Mouse (Mus musculus) embryonic facial prominence, embryonic 12.5 days (tissue): ENCODE data around the gene Zbed5. TPM values are rescaled to one million over a fixed set of nuclear protein-coding genes. Genes with fewer than 3 reads are reported as not detected.

Experiments used
- ATAC-seq: fragments of 200-750 bp; cut with Nextera tagmentation; 2 replicates; pipeline ENCODE4 v1.8.0; 2017; ENCODE audit not compliant: insufficient number of reproducible peaks, insufficient read depth, low FRiP score, low TSS enrichment
- H3K27ac ChIP-seq: fragments of 300-500 bp; sonication (generic); 2 replicates; pipeline ENCODE4 v1.5.1; 2016; ENCODE audit warnings: mild to moderate bottlenecking
- H3K27me3 ChIP-seq: fragments of 300-500 bp; sonication (generic); 2 replicates; pipeline ENCODE4 v1.6.1; 2016; ENCODE audit warnings: mild to moderate bottlenecking, moderate library complexity
- H3K36me3 ChIP-seq: fragments of 300-500 bp; sonication (generic); 2 replicates; pipeline ENCODE4 v1.6.1; 2016; ENCODE audit warnings: mild to moderate bottlenecking
- H3K4me1 ChIP-seq: fragments of 300-500 bp; sonication (generic); 2 replicates; pipeline ENCODE4 v1.6.1; 2016
- H3K4me2 ChIP-seq: fragments of 300-500 bp; sonication (generic); replicated peaks from 2 replicates; pipeline ENCODE4 v1.6.1; 2016; ENCODE audit warnings: mild to moderate bottlenecking, moderate library complexity
- H3K4me3 ChIP-seq: fragments of 300-500 bp; sonication (generic); 2 replicates; pipeline ENCODE4 v1.5.1; 2016; ENCODE audit warnings: mild to moderate bottlenecking
- H3K9ac ChIP-seq: fragments of 300-500 bp; sonication (generic); 2 replicates; pipeline ENCODE4 v1.6.1; 2016; ENCODE audit warnings: mild to moderate bottlenecking, moderate library complexity
- H3K9me3 ChIP-seq: fragments of 300-500 bp; sonication (generic); 2 replicates; pipeline ENCODE4 v1.6.1; 2016; ENCODE audit warnings: mild to moderate bottlenecking, moderate library complexity
- WGBS: fragments of 180-500 bp; shearing (Covaris S2); methylation state at CpG from one replicate; pipeline ENCODE4 v1.1.7; 2016; 5-methylcytosine and 5-hydroxymethylcytosine counted together
- polyA plus RNA-seq: library from polyadenylated mRNA; unstranded; fragments of >200 nt; fragmentation: Nextera tagmentation; extraction: Ambion mirVana; gene quantifications from 2 replicates; pipeline ENCODE4 v1.2.1, GENCODE M21; 2016

Zbed5 gene
- polyA plus RNA-seq: 11.5 and 12.3 TPM in 2 replicates

- 2% methylated on average over 44 of the region's 44 CpGs for WGBS
- peak within 1 kb of the TSS; percentile 77 for H3K4me2 ChIP-seq
- H3K36me3 ChIP-seq: no peaks in the 10 kb centered on the region
- no peaks in the 10 kb centered on the region for H3K9me3 ChIP-seq
- H3K4me3 ChIP-seq: peak within 1 kb of the TSS; percentile 74
- ATAC-seq: peak; percentile 96
- H3K27ac ChIP-seq: no peak within 1 kb of the TSS
- peak within 1 kb of the TSS; percentile 66 for H3K9ac ChIP-seq
- H3K4me1 ChIP-seq: peaks cover 10% of the 10 kb centered on the region; the same call in 1 of the 2 replicates
- no peaks in the 10 kb centered on the region for H3K27me3 ChIP-seq
Observed at GRCm38 (mm10) chr5:129895198-129896088, at the start of gene Zbed5. Gene Zbed5, plus strand, starts transcription at chr5:129895723.

GRCm38 (mm10) chr5:129846752-129847557 lies 48.6 kb upstream of the Zbed5 start, which contains the start of gene Sumf2:
Gene Sumf2, plus strand, starts transcription at chr5:129846986.
- ATAC-seq: peak; percentile 95
- H3K9me3 ChIP-seq: no peaks in the 10 kb centered on the region
- 0 out of 2 replicates have a peak within 1 kb of the TSS, but pooled peaks have one; percentile 43 for H3K27ac ChIP-seq
- no peaks in the 10 kb centered on the region for H3K4me1 ChIP-seq
- H3K36me3 ChIP-seq: peaks cover 31% of the 10 kb centered on the region
- H3K27me3 ChIP-seq: no peaks in the 10 kb centered on the region
- peak within 1 kb of the TSS; percentile 61 for H3K4me3 ChIP-seq
- peak within 1 kb of the TSS; percentile 70 for H3K9ac ChIP-seq
- H3K4me2 ChIP-seq: peak within 1 kb of the TSS; percentile 59
- 13% methylated on average over 22 of the region's 22 CpGs for WGBS

- Histone ChIP-seq H3K27me3 (no peaks in the 10 kb centered on the region), H3K4me1 (no peaks in the 10 kb centered on the region), H3K27ac (no peak overlapping the region), H3K9me3 (no peaks in the 10 kb centered on the region), H3K9ac (peak overlapping the region; percentile 70), H3K4me3 (peak overlapping the region; percentile 61), H3K4me2 (peak overlapping the region; percentile 59), H3K36me3 (peaks cover 31% of the 10 kb centered on the region)
- ATAC-seq: no peak
- WGBS: 71% methylated on average over 8 of the region's 8 CpGs
Observed at GRCm38 (mm10) chr5:129847558-129847820, 48.0 kb upstream of the Zbed5 start.

GRCm38 (mm10) chr5:129855163-129855562 lies 40.4 kb upstream of the Zbed5 start:
- H3K4me3 ChIP-seq: no peak overlapping the region
- no peaks in the 10 kb centered on the region for H3K4me1 ChIP-seq
- peaks cover 66% of the 10 kb centered on the region for H3K36me3 ChIP-seq
- no peak overlapping the region for H3K4me2 ChIP-seq
- no peaks in the 10 kb centered on the region for H3K27me3 ChIP-seq
- 45% methylated on average over 5 of the region's 5 CpGs for WGBS
- H3K9ac ChIP-seq: no peak overlapping the region
- H3K27ac ChIP-seq: no peak overlapping the region
- H3K9me3 ChIP-seq: no peaks in the 10 kb centered on the region
- no peak for ATAC-seq

GRCm38 (mm10) chr5:129856414-129856813 lies 39.1 kb upstream of the Zbed5 start:
- no peak overlapping the region for H3K4me3 ChIP-seq
- peaks cover 75% of the 10 kb centered on the region for H3K36me3 ChIP-seq
- no peak overlapping the region for H3K4me2 ChIP-seq
- no peak for ATAC-seq
- 80% methylated on average over 5 of the region's 5 CpGs for WGBS
- no peaks in the 10 kb centered on the region for H3K4me1 ChIP-seq
- no peaks in the 10 kb centered on the region for H3K9me3 ChIP-seq
- H3K27ac ChIP-seq: no peak overlapping the region
- H3K9ac ChIP-seq: no peak overlapping the region
- no peaks in the 10 kb centered on the region for H3K27me3 ChIP-seq

GRCm38 (mm10) chr5:129862325-129862724 lies 33.2 kb upstream of the Zbed5 start:
- no peaks in the 10 kb centered on the region for H3K4me1 ChIP-seq

GRCm38 (mm10) chr5:129864467-129864866 lies 31.1 kb upstream of the Zbed5 start:
- H3K9me3 ChIP-seq: no peaks in the 10 kb centered on the region
- H3K4me3 ChIP-seq: no peak overlapping the region
- no peaks in the 10 kb centered on the region for H3K27me3 ChIP-seq
- ATAC-seq: no peak
- WGBS: 10% methylated on average over 18 of the region's 18 CpGs
- no peak overlapping the region for H3K9ac ChIP-seq
- no peaks in the 10 kb centered on the region for H3K4me1 ChIP-seq
- H3K4me2 ChIP-seq: peak overlapping the region; percentile 18
- peaks cover 31% of the 10 kb centered on the region for H3K36me3 ChIP-seq
- H3K27ac ChIP-seq: no peak overlapping the region

More at GRCm38 (mm10) chr5:129862325-129862724, 33.2 kb upstream of the Zbed5 start:
- H3K36me3 ChIP-seq: peaks cover 50% of the 10 kb centered on the region
- no peaks in the 10 kb centered on the region for H3K9me3 ChIP-seq
- H3K9ac ChIP-seq: no peak overlapping the region
- H3K27ac ChIP-seq: no peak overlapping the region
- no peak for ATAC-seq
- no peak overlapping the region for H3K4me2 ChIP-seq
- H3K4me3 ChIP-seq: no peak overlapping the region
- H3K27me3 ChIP-seq: no peaks in the 10 kb centered on the region
- 95% methylated on average over 6 of the region's 6 CpGs for WGBS

- Histone ChIP-seq H3K27ac (no peak overlapping the region), H3K9me3 (no peaks in the 10 kb centered on the region), H3K4me3 (no peak overlapping the region), H3K9ac (no peak overlapping the region), H3K36me3 (peaks cover 17% of the 10 kb centered on the region), H3K4me1 (no peaks in the 10 kb centered on the region), H3K27me3 (no peaks in the 10 kb centered on the region), H3K4me2 (no peak overlapping the region)
- no peak for ATAC-seq
- WGBS: 89% methylated on average over 12 of the region's 12 CpGs
Observed at GRCm38 (mm10) chr5:129865841-129866240, 29.7 kb upstream of the Zbed5 start.

- ATAC-seq: no peak
- H3K9me3 ChIP-seq: no peaks in the 10 kb centered on the region
- no peak overlapping the region for H3K4me3 ChIP-seq
- no peaks in the 10 kb centered on the region for H3K27me3 ChIP-seq
- H3K4me2 ChIP-seq: no peak overlapping the region
- no peaks in the 10 kb centered on the region for H3K4me1 ChIP-seq
- no peak overlapping the region for H3K9ac ChIP-seq
- H3K36me3 ChIP-seq: no peaks in the 10 kb centered on the region
- H3K27ac ChIP-seq: no peak overlapping the region
- 90% methylated on average over 19 of the region's 19 CpGs for WGBS
Observed at GRCm38 (mm10) chr5:129869238-129869995, 26.1 kb upstream of the Zbed5 start.

- ATAC-seq: no peak
- Histone ChIP-seq H3K4me1 (no peaks in the 10 kb centered on the region), H3K36me3 (no peaks in the 10 kb centered on the region), H3K4me3 (no peak overlapping the region), H3K27ac (no peak overlapping the region), H3K9me3 (no peaks in the 10 kb centered on the region), H3K9ac (no peak overlapping the region), H3K27me3 (no peaks in the 10 kb centered on the region), H3K4me2 (no peak overlapping the region)
- 65% methylated on average over 2 of the region's 2 CpGs for WGBS
Observed at GRCm38 (mm10) chr5:129871238-129871637, 24.3 kb upstream of the Zbed5 start.

GRCm38 (mm10) chr5:129873942-129874341 lies 21.6 kb upstream of the Zbed5 start:
- no peaks in the 10 kb centered on the region for H3K9me3 ChIP-seq
- H3K4me3 ChIP-seq: no peak overlapping the region
- no peak overlapping the region for H3K9ac ChIP-seq
- WGBS: 83% methylated on average over 12 of the region's 12 CpGs
- H3K27ac ChIP-seq: no peak overlapping the region
- no peak overlapping the region for H3K4me2 ChIP-seq
- no peaks in the 10 kb centered on the region for H3K27me3 ChIP-seq
- ATAC-seq: no peak
- no peaks in the 10 kb centered on the region for H3K4me1 ChIP-seq
- no peaks in the 10 kb centered on the region for H3K36me3 ChIP-seq
